Mouse (Mus musculus) forebrain, embryonic 11.5 days (tissue): Measurements from ENCODE around the gene Shisa9. TPM values are rescaled to one million over a fixed set of nuclear protein-coding genes. Genes with fewer than 3 reads are reported as not detected.
A peak's percentile ranks its signal among the peaks of the same experiment; 100 is the strongest.

Source experiments
- ATAC-seq: fragments of 200-750 bp; cut with Nextera tagmentation; replicated peaks from 2 replicates; pipeline ENCODE4 v1.8.0; 2017; ENCODE audit warnings: moderate TSS enrichment; ENCODE audit not compliant: low FRiP score
- DNase-seq: peaks from one replicate; pipeline ENCODE4 v3.0.0-alpha.2; 2017; ENCODE audit warnings: low spot score
- H3K27ac ChIP-seq: fragments of 300-500 bp; sonication (generic); 2 replicates; pipeline ENCODE4 v1.5.1; 2014; ENCODE audit warnings: low read depth, low read length
- H3K27me3 ChIP-seq: fragments of 300-500 bp; sonication (generic); 2 replicates; pipeline ENCODE4 v1.6.1; 2014; ENCODE audit warnings: mild to moderate bottlenecking, low read length, mixed read lengths; ENCODE audit not compliant: control insufficient read depth, insufficient read depth
- H3K36me3 ChIP-seq: fragments of 300-500 bp; sonication (generic); 2 replicates; pipeline ENCODE4 v1.6.1; 2014; ENCODE audit warnings: mild to moderate bottlenecking, low read length, moderate library complexity, mixed read lengths; ENCODE audit not compliant: control insufficient read depth, insufficient read depth
- H3K4me1 ChIP-seq: fragments of 300-500 bp; sonication (generic); replicated peaks from 2 replicates; pipeline ENCODE4 v1.6.1; 2014; ENCODE audit warnings: low read length, mixed read lengths; ENCODE audit not compliant: control insufficient read depth, insufficient read depth
- H3K4me2 ChIP-seq: fragments of 300-500 bp; sonication (generic); 2 replicates; pipeline ENCODE4 v1.6.1; 2014; ENCODE audit warnings: low read depth, mild to moderate bottlenecking, low read length, moderate library complexity, mixed read lengths; ENCODE audit not compliant: severe bottlenecking
- H3K4me3 ChIP-seq: fragments of 300-500 bp; sonication (generic); 2 replicates; pipeline ENCODE4 v1.5.1; 2014; ENCODE audit warnings: low read depth, low read length
- H3K9ac ChIP-seq: fragments of 300-500 bp; sonication (generic); 2 replicates; pipeline ENCODE4 v1.6.1; 2014; ENCODE audit warnings: low read length
- H3K9me3 ChIP-seq: fragments of 300-500 bp; sonication (generic); 2 replicates; pipeline ENCODE4 v1.6.1; 2016; ENCODE audit warnings: low read length, mixed read lengths; ENCODE audit not compliant: control insufficient read depth
- WGBS: fragments of 180-500 bp; shearing (Covaris S2); extraction: QIAGEN DNeasy Blood & Tissue Kit; methylation state at CpG from one replicate; pipeline ENCODE4 v1.1.7; 2014; 5-methylcytosine and 5-hydroxymethylcytosine counted together
- polyA plus RNA-seq: library from polyadenylated mRNA; unstranded; fragments of >200 nt; fragmentation: Nextera tagmentation; extraction: Ambion mirVana; gene quantifications from 2 replicates; pipeline ENCODE4 v1.2.1, GENCODE M21; 2014

Gene Shisa9
- polyA plus RNA-seq, 1 experiment from 2014 or later = 0.86 TPM

DNA sequence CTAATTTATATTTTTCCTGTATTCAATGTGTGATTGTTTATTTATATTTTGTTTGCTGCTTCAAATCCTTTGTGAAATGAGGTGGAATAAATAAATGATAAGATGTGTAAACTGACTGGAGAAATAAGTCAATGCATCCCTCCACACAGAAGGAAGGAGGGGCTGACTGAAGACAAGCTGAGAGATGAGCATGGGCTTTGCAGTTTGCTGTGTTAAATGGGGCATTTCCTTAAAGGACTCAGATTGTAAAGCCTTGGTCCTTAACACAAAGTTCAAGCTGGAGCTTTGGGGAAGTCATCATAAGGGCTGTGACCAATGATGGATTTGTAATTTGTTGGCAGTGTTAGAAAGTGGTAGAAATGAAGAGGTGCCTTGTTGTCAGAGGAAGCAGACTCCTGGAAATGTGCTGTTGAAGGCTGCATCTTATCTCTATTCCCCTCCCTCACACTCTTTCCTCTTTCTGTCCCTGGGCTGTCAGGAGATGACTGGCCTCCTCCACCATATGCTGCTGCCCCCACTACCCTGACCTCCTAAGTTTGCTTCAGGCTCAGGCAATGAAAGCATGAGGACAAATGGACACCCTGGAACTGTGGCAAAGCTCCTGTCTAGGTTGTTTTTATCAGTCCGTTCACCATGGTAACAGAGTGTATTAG lies 36.3 kb downstream of the Shisa9 start:
- WGBS = 81% methylated on average over 1 of the region's 1 CpGs
- Histone ChIP-seq H3K4me2 (no peak overlapping the region), H3K4me1 (no peaks in the 10 kb centered on the region), H3K9me3 (no peaks in the 10 kb centered on the region), H3K4me3 (no peak overlapping the region), H3K27me3 (no peaks in the 10 kb centered on the region), H3K9ac (no peak overlapping the region), H3K36me3 (no peaks in the 10 kb centered on the region), H3K27ac (no peak overlapping the region)
- DNase-seq (no peak), ATAC-seq (no peak)

DNA sequence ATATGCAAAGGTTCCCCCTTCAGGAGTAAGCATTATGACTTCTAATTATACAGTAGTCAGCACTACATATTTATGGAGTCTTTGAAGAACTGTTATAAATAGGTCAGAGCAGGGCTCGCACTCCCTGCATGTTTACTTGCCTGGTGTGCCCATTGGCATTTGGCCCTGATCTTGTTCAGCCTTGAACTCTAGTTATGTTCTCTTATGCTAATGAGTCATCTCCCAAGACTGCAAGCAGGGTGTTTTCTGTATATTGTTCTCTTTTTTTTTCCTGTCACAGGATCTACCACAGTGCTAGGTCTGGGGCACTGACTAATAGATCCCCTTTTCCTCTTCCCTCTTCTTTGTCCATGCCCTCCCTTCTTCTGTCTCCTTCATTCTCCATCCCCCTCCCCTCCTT lies 48.5 kb downstream of the Shisa9 start:
- Histone ChIP-seq H3K9ac (no peak overlapping the region), H3K4me1 (no peaks in the 10 kb centered on the region), H3K4me3 (no peak overlapping the region), H3K27me3 (no peaks in the 10 kb centered on the region), H3K9me3 (no peaks in the 10 kb centered on the region), H3K36me3 (no peaks in the 10 kb centered on the region), H3K4me2 (no peak overlapping the region), H3K27ac (no peak overlapping the region)
- no peak for DNase-seq
- ATAC-seq = no peak
- WGBS = 91% methylated on average over 1 of the region's 1 CpGs

DNA sequence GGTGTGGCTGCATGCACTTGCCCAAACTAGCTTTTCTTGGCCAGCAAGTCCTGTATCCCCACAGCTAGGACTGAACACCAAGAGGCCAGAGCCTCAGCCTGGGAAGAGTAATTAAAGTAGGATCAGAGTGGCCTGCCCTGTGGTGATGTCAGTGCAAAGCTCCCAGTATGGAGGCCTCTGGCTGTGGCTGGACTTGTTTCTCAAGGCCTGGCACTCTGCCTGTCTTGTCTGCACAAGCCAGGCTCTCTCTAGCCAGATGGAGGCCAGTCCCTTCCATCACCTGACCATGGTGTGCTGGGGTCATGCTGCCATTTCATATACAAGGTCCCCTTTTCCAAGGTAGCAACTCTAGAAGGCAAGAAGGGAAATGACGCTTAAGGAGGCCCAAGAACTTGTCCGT lies 51.0 kb downstream of the Shisa9 start:
- WGBS = 73% methylated on average over 2 of the region's 2 CpGs

DNA sequence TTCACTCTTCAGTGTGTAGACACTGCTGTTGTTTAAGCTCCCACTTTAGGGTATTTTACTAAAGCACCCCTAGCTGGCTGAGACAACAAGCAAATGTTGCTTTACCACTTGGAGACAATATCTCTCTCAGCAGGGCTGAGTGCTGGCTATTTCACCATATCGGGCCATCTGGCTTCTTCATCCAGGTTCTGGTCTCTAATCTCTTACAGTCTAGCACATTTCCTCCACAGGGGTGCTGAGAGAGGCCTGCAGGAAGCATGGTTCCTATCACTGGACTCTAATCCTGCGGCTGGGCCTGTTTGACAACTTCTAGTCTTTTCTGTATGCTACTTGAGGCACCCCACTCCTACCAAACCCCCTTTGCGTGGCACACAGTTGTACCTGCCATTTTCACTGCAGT lies 51.7 kb downstream of the Shisa9 start:
- no peak overlapping the region for H3K4me3 ChIP-seq
- H3K36me3 ChIP-seq = no peaks in the 10 kb centered on the region
- no peak for ATAC-seq
- no peaks in the 10 kb centered on the region for H3K4me1 ChIP-seq
- no peak overlapping the region for H3K27ac ChIP-seq
- no peak overlapping the region for H3K4me2 ChIP-seq
- H3K9me3 ChIP-seq = no peaks in the 10 kb centered on the region
- 79% methylated on average over 3 of the region's 3 CpGs for WGBS
- no peaks in the 10 kb centered on the region for H3K27me3 ChIP-seq
- no peak overlapping the region for H3K9ac ChIP-seq
- no peak for DNase-seq

More for the DNA sequence above, 51.0 kb downstream of the Shisa9 start:
- DNase-seq (no peak), ATAC-seq (no peak)
- H3K9me3 ChIP-seq = no peaks in the 10 kb centered on the region
- H3K4me3 ChIP-seq = no peak overlapping the region
- no peaks in the 10 kb centered on the region for H3K36me3 ChIP-seq
- H3K4me2 ChIP-seq = no peak overlapping the region
- H3K27me3 ChIP-seq = no peaks in the 10 kb centered on the region
- no peak overlapping the region for H3K9ac ChIP-seq
- H3K4me1 ChIP-seq = no peaks in the 10 kb centered on the region
- H3K27ac ChIP-seq = no peak overlapping the region

DNA sequence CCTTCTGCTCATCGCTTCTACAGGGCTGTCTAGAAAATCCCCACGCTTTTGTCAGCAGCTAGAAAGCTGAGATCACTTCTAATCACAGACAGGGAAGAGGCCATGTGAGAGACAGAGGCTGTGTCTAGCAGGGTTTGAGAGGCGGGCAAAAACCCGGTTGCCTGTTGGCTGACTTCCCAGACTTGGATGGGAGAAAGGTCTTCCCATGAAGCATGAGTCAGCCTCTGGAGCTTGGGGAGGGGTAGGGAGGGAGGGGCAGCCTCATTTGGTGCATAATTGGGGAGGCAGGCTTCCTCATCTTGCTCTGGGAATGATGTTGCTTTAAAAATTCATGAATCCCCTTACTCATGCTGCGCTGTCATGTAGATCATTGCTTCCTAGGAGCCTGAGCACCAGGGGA lies 57.0 kb downstream of the Shisa9 start:
- WGBS = 76% methylated on average over 5 of the region's 5 CpGs
- DNase-seq = no peak
- no peak overlapping the region for H3K9ac ChIP-seq
- no peak overlapping the region for H3K27ac ChIP-seq
- no peaks in the 10 kb centered on the region for H3K9me3 ChIP-seq
- H3K36me3 ChIP-seq = no peaks in the 10 kb centered on the region
- H3K4me1 ChIP-seq = no peaks in the 10 kb centered on the region
- no peak for ATAC-seq
- no peak overlapping the region for H3K4me3 ChIP-seq
- H3K27me3 ChIP-seq = no peaks in the 10 kb centered on the region
- no peak overlapping the region for H3K4me2 ChIP-seq

DNA sequence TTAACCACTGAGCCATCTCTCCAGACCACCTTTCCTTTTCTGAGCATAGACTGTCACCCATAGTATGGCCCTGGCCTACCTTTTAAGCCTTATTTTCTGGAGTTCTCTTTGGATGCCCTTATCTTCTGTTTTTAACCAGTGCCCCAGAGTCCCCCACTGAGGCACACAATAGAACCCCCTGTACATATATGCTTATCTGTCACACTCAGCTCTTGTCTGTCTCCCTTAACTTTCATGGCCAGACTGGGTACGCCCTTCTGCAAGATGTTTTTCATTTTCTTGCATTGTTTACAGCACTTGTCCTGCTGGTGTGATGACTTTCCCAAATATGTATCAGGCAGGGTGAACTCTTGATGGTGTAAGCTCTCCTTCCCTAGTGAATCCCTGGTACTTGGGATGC lies 68.1 kb downstream of the Shisa9 start:
- Histone ChIP-seq H3K27ac (no peak overlapping the region), H3K4me1 (no peaks in the 10 kb centered on the region), H3K36me3 (no peaks in the 10 kb centered on the region), H3K27me3 (no peaks in the 10 kb centered on the region), H3K4me3 (no peak overlapping the region), H3K9me3 (no peaks in the 10 kb centered on the region), H3K4me2 (no peak overlapping the region), H3K9ac (no peak overlapping the region)
- ATAC-seq (0 out of 2 replicates have a peak, but pooled peaks have one; percentile 21), DNase-seq (no peak)
- 100% methylated on average over 1 of the region's 1 CpGs for WGBS

DNA sequence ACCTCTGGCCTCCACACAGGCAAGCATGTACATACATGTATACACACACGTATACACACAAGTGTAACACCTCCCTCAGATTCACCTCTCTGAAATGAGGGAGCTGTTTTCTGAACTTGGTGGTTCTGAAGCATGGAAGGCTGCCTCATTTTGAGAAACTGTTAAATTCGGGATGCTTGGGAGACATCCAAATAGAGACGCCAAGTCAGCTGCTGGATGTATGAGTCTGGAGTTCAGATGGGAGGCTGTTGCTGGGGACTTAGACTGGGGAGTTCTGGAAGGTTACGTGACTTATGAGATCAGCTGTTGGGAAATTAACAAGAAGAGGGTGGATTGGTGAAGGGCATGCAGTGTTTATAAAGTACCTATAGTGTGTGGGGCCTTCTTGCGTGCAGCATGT lies 88.7 kb downstream of the Shisa9 start:
- Histone ChIP-seq H3K27me3 (no peaks in the 10 kb centered on the region), H3K27ac (no peak overlapping the region), H3K36me3 (no peaks in the 10 kb centered on the region), H3K4me3 (no peak overlapping the region), H3K4me2 (no peak overlapping the region), H3K9ac (no peak overlapping the region), H3K9me3 (no peaks in the 10 kb centered on the region), H3K4me1 (no peaks in the 10 kb centered on the region; the same call in 1 of the 2 replicates)
- ATAC-seq (no peak), DNase-seq (no peak)
- 88% methylated on average over 5 of the region's 5 CpGs for WGBS

DNA sequence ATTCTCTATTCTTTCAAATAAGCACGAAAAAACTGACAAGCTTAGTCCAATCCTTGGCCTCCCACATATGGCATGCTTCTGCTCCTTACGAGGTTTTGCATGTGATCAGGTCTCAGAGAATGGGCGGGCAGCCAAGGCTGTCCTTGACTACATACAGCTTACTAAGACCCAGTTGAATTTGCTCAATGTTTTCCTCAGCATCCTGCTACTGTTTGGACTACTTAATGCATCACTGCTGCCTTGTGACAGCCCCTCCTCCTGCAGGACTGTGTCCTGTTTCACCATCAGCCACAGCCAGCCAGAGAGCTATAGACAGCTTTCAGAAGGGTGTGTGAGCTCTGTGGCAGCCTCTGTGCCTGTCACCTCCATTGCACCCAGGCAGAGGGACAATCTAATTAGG lies 92.4 kb downstream of the Shisa9 start:
- DNase-seq = peak; percentile 52
- H3K9ac ChIP-seq = no peak overlapping the region
- no peaks in the 10 kb centered on the region for H3K36me3 ChIP-seq
- WGBS = 71% methylated on average over 3 of the region's 3 CpGs
- no peak overlapping the region for H3K4me3 ChIP-seq
- no peaks in the 10 kb centered on the region; the same call in 1 of the 2 replicates for H3K4me1 ChIP-seq
- H3K27ac ChIP-seq = no peak overlapping the region
- H3K27me3 ChIP-seq = no peaks in the 10 kb centered on the region
- peak; percentile 67; the same call in 1 of the 2 replicates for ATAC-seq
- H3K4me2 ChIP-seq = no peak overlapping the region
- H3K9me3 ChIP-seq = no peaks in the 10 kb centered on the region

DNA sequence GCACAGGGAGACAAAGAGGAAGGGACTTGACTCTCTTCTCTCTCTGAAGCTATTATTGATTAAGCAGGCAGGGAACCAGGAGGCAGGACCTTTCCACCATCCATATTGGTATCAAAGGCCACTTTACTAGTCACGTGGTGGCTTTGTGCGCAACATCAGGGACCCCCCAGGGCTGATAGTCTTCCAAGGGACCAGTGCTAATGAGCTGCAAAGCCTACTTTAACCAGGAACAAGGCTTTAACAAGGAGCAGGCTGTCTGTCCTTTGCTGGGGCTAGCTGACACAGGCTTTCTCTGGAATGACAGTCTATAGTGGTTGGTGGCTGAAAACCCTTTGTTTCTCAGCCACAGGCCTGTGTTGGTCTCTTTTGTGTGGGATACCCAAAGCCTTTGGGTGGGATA lies 92.8 kb downstream of the Shisa9 start:
- H3K27ac ChIP-seq = no peak overlapping the region
- H3K4me1 ChIP-seq = no peaks in the 10 kb centered on the region; the same call in 1 of the 2 replicates
- H3K4me2 ChIP-seq = no peak overlapping the region
- WGBS = 22% methylated on average over 2 of the region's 2 CpGs
- no peaks in the 10 kb centered on the region for H3K36me3 ChIP-seq
- H3K9me3 ChIP-seq = no peaks in the 10 kb centered on the region
- ATAC-seq (peak; percentile 53; the same call in 1 of the 2 replicates), DNase-seq (no peak)
- H3K9ac ChIP-seq = no peak overlapping the region
- no peak overlapping the region for H3K4me3 ChIP-seq
- no peaks in the 10 kb centered on the region for H3K27me3 ChIP-seq
